Mouse (Mus musculus): Measurements from ENCODE around the gene Acsl6.
"Not testable (repeated sequence)": the region's sequence is repeated elsewhere in the genome, so short reads cannot be mapped to it uniquely, and the experiment has no call there.

Gene Acsl6

GRCm38 (mm10) chr11:54391326-54391725 is 87.7 kb downstream of the Acsl6 start:
- no peak for DNase-seq (ENCODE audit: low spot score in 2 of 2)

GRCm38 (mm10) chr11:54396686-54397085 is 93.1 kb downstream of the Acsl6 start:
- no peak for DNase-seq (ENCODE audit: low spot score in 2 of 2)

GRCm38 (mm10) chr11:54398058-54398457 is 94.5 kb downstream of the Acsl6 start:
- no peak for DNase-seq (ENCODE audit: low spot score in 2 of 2)

GRCm38 (mm10) chr11:54400803-54401202 is 97.2 kb downstream of the Acsl6 start:
- not testable (repeated sequence) for DNase-seq (ENCODE audit: low spot score in 2 of 2)

- DNase-seq (ENCODE audit: low spot score in 2 of 2), result no peak
These were observed 101.3 kb downstream of the Acsl6 start for GRCm38 (mm10) chr11:54404885-54405284.

- DNase-seq (ENCODE audit: low spot score in 2 of 2), result no peak
These were observed 103.4 kb downstream of the Acsl6 start for GRCm38 (mm10) chr11:54406930-54407546.

GRCm38 (mm10) chr11:54410612-54411011 is 107.0 kb downstream of the Acsl6 start:
- no peak for DNase-seq (ENCODE audit: low spot score in 2 of 2)

GRCm38 (mm10) chr11:54413017-54413416 is 109.4 kb downstream of the Acsl6 start:
- DNase-seq (ENCODE audit: low spot score in 2 of 2), result no peak
